26 mouse cellular contexts compared by ENCODE assay signal in genomic region chr9:68787665-68788064, GRCm38 (mm10).
"Had no signal": no experiment of that assay in that cellular context is flagged by ENCODE, and none has a peak within 500 bp of the region (broad histone marks: within the 10 kb centered on the region; RNA-seq: fewer than 3 reads in every experiment).

No protein-coding gene starts in this region.

- H3K9me3 ChIP-seq: heart, embryonic 13.5 days; heart, embryonic 15.5 days; hindbrain, embryonic 13.5 days; hindbrain, embryonic 15.5 days; kidney, embryonic 15.5 days; limb, embryonic 13.5 days; limb, embryonic 15.5 days had no signal

- H3K27ac ChIP-seq: heart, adult 2 months; heart, embryonic 13.5 days; heart, embryonic 15.5 days; hindbrain, embryonic 13.5 days; hindbrain, embryonic 15.5 days; hindbrain, postnatal 0 days; kidney, embryonic 15.5 days; kidney, postnatal 0 days; limb, embryonic 13.5 days; limb, embryonic 15.5 days; liver, embryonic 14.5 days had no signal

- H3K36me3 ChIP-seq: heart, embryonic 13.5 days; heart, embryonic 15.5 days; hindbrain, embryonic 13.5 days; hindbrain, embryonic 15.5 days; kidney, embryonic 15.5 days; limb, embryonic 13.5 days; limb, embryonic 15.5 days had no signal

- H3K27me3 ChIP-seq: heart, embryonic 13.5 days; heart, embryonic 15.5 days; hindbrain, embryonic 13.5 days; hindbrain, embryonic 15.5 days; kidney, embryonic 15.5 days had no signal

- ATAC-seq: hindbrain, postnatal 0 days; intestine, embryonic 16.5 days had no signal

- H3K9ac ChIP-seq: heart, embryonic 13.5 days; heart, embryonic 15.5 days; hindbrain, embryonic 13.5 days; hindbrain, embryonic 15.5 days; kidney, embryonic 15.5 days; limb, embryonic 13.5 days; limb, embryonic 15.5 days; liver, embryonic 14.5 days had no signal

- H3K4me3 ChIP-seq: heart, adult 2 months; heart, embryonic 13.5 days; heart, embryonic 15.5 days; hindbrain, embryonic 13.5 days; hindbrain, embryonic 15.5 days; kidney, embryonic 15.5 days; limb, embryonic 13.5 days; limb, embryonic 15.5 days had no signal

- H3K4me2 ChIP-seq: heart, embryonic 11.5 days; heart, embryonic 13.5 days; heart, embryonic 15.5 days; hindbrain, embryonic 13.5 days; hindbrain, embryonic 15.5 days; kidney, embryonic 15.5 days; limb, embryonic 13.5 days; limb, embryonic 15.5 days had no signal

- DNase-seq: gastrocnemius, postnatal 10 days; gastrocnemius, postnatal 25 days; heart, adult 11 months; heart, adult 2 months; heart, postnatal 14 days; heart, postnatal 36 days; kidney, adult 11 months; kidney, adult 2 months; kidney, adult 9 months; kidney, postnatal 14 days; kidney, postnatal 36 days; layer of hippocampus, adult 9-11 months; layer of hippocampus, postnatal 36 days; left cerebral cortex, postnatal 4 days had no signal
